28 mouse cellular contexts compared by ENCODE assay signal in genomic region chr1:173216481-173216880, GRCm38 (mm10). TPM values are rescaled to one million over a fixed set of nuclear protein-coding genes. Genes with fewer than 3 reads are reported as not detected.
A peak's percentile ranks its signal among the peaks of the same experiment; 100 is the strongest.
DNase-seq lines count a peak whose midpoint lies in the region; ATAC-seq and TF ChIP-seq lines count a peak whose summit lies in the region.
"Had no signal": no experiment of that assay in that cellular context is flagged by ENCODE, and none has a peak within 500 bp of the region (broad histone marks: within the 10 kb centered on the region; RNA-seq: fewer than 3 reads in every experiment).

No protein-coding gene starts in this region.

- no peaks in the 10 kb centered on the region for H3K36me3 ChIP-seq in G1E (replicated peaks)
- H3K36me3 ChIP-seq: embryonic facial prominence, embryonic 13.5 days; embryonic facial prominence, embryonic 15.5 days; forebrain, embryonic 10.5 days; forebrain, embryonic 12.5 days had no signal

- no peak for DNase-seq in G1E (ENCODE audit: low spot score)
- no peak for DNase-seq in adipocyte (ENCODE audit: low spot score)
- DNase-seq: adrenal gland, adult 2 months; adrenal gland, postnatal 10 days; adrenal gland, postnatal 36 days; B cell, adult 2 months; cerebellum, adult 11-12 months; cerebellum, adult 2 months; cerebellum, adult 9-10 months; cerebellum, postnatal 10 days; cerebellum, postnatal 25 days; embryo, embryonic 11 days had no signal

- no peak for TF ChIP-seq CTCF in G1E (IDR thresholded peaks at IDR 0.05; ENCODE audit: low read depth, low read length)

- ATAC-seq in G1E (ENCODE audit: extremely low read depth, insufficient number of reproducible peaks, low FRiP score, poor library complexity, severe bottlenecking): peak; percentile 75
- ATAC-seq in common myeloid progenitor, adult 5-6 weeks (replicated peaks; ENCODE audit: low read depth, poor library complexity, severe bottlenecking): 0 out of 2 replicates have a peak, but pooled peaks have one; percentile 22
- peak; percentile 70 for ATAC-seq in megakaryocyte-erythroid progenitor cell, adult 5-6 weeks (replicated peaks; ENCODE audit: low FRiP score, low TSS enrichment, poor library complexity, severe bottlenecking)
- ATAC-seq in monocyte, adult 5-6 weeks (replicated peaks; ENCODE audit: insufficient number of reproducible peaks, low FRiP score, low TSS enrichment, poor library complexity, severe bottlenecking): no peak
- ATAC-seq: activated CD4-positive, CD25-positive, alpha-beta regulatory T cell, adult 4 months; CD4-positive, CD25-positive, alpha-beta regulatory T cell, adult 4 months; forebrain, embryonic 14.5 days; forebrain, embryonic 16.5 days; Patski had no signal

- H3K4me1 ChIP-seq in G1E (ENCODE audit: insufficient read depth, low read depth, low read length): peaks cover 13% of the 10 kb centered on the region
- H3K4me1 ChIP-seq: embryonic facial prominence, embryonic 13.5 days; embryonic facial prominence, embryonic 15.5 days; forebrain, embryonic 10.5 days; forebrain, embryonic 12.5 days had no signal

- no peaks in the 10 kb centered on the region for H3K27me3 ChIP-seq in G1E (ENCODE audit: insufficient read depth, low read length)
- H3K27me3 ChIP-seq: CH12.LX; embryonic facial prominence, embryonic 13.5 days; embryonic facial prominence, embryonic 15.5 days; forebrain, embryonic 12.5 days; Patski had no signal

- 0 out of 2 replicates have a peak, but pooled peaks cover 8% of the 10 kb centered on the region for H3K9me3 ChIP-seq in G1E (replicated peaks)
- H3K9me3 ChIP-seq: embryonic facial prominence, embryonic 13.5 days; embryonic facial prominence, embryonic 15.5 days; forebrain, embryonic 10.5 days; forebrain, embryonic 12.5 days had no signal

- no peak overlapping the region for H3K4me3 ChIP-seq in G1E (ENCODE audit: low read depth, low read length)
- H3K4me3 ChIP-seq: embryonic facial prominence, embryonic 13.5 days; embryonic facial prominence, embryonic 15.5 days; erythroblast, embryonic 14.5 days; forebrain, embryonic 10.5 days; forebrain, embryonic 12.5 days had no signal

RNA-seq across cellular contexts. Expression of gene Olfr1404, which starts 4.3 kb away (rescaled TPM):
- total RNA-seq in G1E (2014; fragmentation: Nextera tagmentation) (not detected in 2 replicates), G1E (2017) (0.16 TPM in 1 of 2 replicates, not detected in the other)
- not detected in 2 replicates for polyA plus RNA-seq in G1E (2012)
- total RNA-seq in common myeloid progenitor, adult 5-6 weeks (2017): not detected in 2 replicates
- not detected in 2 replicates for total RNA-seq in megakaryocyte-erythroid progenitor cell, adult 5-6 weeks (2014; fragmentation: Nextera tagmentation)
- not detected in 2 replicates for total RNA-seq in megakaryocyte-erythroid progenitor cell, adult 5-6 weeks (2017)
- total RNA-seq in monocyte, adult 5-6 weeks (2017): not detected in 3 replicates
- total RNA-seq: adrenal gland, adult 2 months; adrenal gland, postnatal 10 days; adrenal gland, postnatal 36 days; CH12.LX had no signal
- polyA plus RNA-seq: activated CD4-positive, CD25-positive, alpha-beta regulatory T cell, adult 4 months; adrenal gland, adult 2 months; CD4-positive, CD25-positive, alpha-beta regulatory T cell, adult 4 months; cerebellum, adult 2 months; embryonic facial prominence, embryonic 11.5 days; embryonic facial prominence, embryonic 13.5 days; erythroblast, embryonic 14.5 days; forebrain, embryonic 10.5 days; forebrain, embryonic 12.5 days; forebrain, embryonic 14.5 days; forebrain, embryonic 16.5 days; frontal cortex, adult 2 months; Patski had no signal

RNA-seq across cellular contexts. Expression of gene Fcer1a, which starts 10.5 kb away (rescaled TPM):
- total RNA-seq in G1E (2014; fragmentation: Nextera tagmentation): not detected in 2 replicates
- 0.23 TPM in 1 of 2 replicates, not detected in the other for total RNA-seq in G1E (2017)
- polyA plus RNA-seq in G1E (2012): not detected in 2 replicates
- 1.7 and 5.8 TPM in 2 replicates for total RNA-seq in common myeloid progenitor, adult 5-6 weeks (2017)
- total RNA-seq in megakaryocyte-erythroid progenitor cell, adult 5-6 weeks (2014; fragmentation: Nextera tagmentation): not detected in 2 replicates
- total RNA-seq in megakaryocyte-erythroid progenitor cell, adult 5-6 weeks (2017): 2.8 TPM in 1 of 2 replicates, not detected in the other
- total RNA-seq in monocyte, adult 5-6 weeks (2017): 4.8 to 56.5 TPM (median 29.0 TPM) in 3 replicates
- total RNA-seq: adrenal gland, adult 2 months; adrenal gland, postnatal 10 days; CH12.LX had no signal
- polyA plus RNA-seq: activated CD4-positive, CD25-positive, alpha-beta regulatory T cell, adult 4 months; adrenal gland, adult 2 months; CD4-positive, CD25-positive, alpha-beta regulatory T cell, adult 4 months; cerebellum, adult 2 months; embryonic facial prominence, embryonic 11.5 days; embryonic facial prominence, embryonic 13.5 days; erythroblast, embryonic 14.5 days; forebrain, embryonic 10.5 days; forebrain, embryonic 12.5 days; forebrain, embryonic 14.5 days; forebrain, embryonic 16.5 days; frontal cortex, adult 2 months; Patski had no signal

RNA-seq across cellular contexts. Expression of gene Olfr218, which starts 18.9 kb away (rescaled TPM):
- total RNA-seq in G1E (2014; fragmentation: Nextera tagmentation): not detected in 2 replicates
- 0.11 and 0.12 TPM in 2 replicates for total RNA-seq in G1E (2017)
- polyA plus RNA-seq in G1E (2012): not detected in 2 replicates
- not detected in 2 replicates for total RNA-seq in common myeloid progenitor, adult 5-6 weeks (2017)
- not detected in 2 replicates for total RNA-seq in megakaryocyte-erythroid progenitor cell, adult 5-6 weeks (2014; fragmentation: Nextera tagmentation)
- not detected in 2 replicates for total RNA-seq in megakaryocyte-erythroid progenitor cell, adult 5-6 weeks (2017)
- not detected in 3 replicates for total RNA-seq in monocyte, adult 5-6 weeks (2017)
- total RNA-seq: adrenal gland, adult 2 months; adrenal gland, postnatal 10 days; adrenal gland, postnatal 36 days; CH12.LX had no signal
- polyA plus RNA-seq: activated CD4-positive, CD25-positive, alpha-beta regulatory T cell, adult 4 months; adrenal gland, adult 2 months; CD4-positive, CD25-positive, alpha-beta regulatory T cell, adult 4 months; cerebellum, adult 2 months; embryonic facial prominence, embryonic 11.5 days; embryonic facial prominence, embryonic 13.5 days; embryonic facial prominence, embryonic 15.5 days; erythroblast, embryonic 14.5 days; forebrain, embryonic 10.5 days; forebrain, embryonic 12.5 days; forebrain, embryonic 14.5 days; forebrain, embryonic 16.5 days; frontal cortex, adult 2 months; Patski had no signal

RNA-seq across cellular contexts. Expression of gene Olfr1406, which starts 26.0 kb away (rescaled TPM):
- total RNA-seq in G1E (2014; fragmentation: Nextera tagmentation) (not detected in 2 replicates), G1E (2017) (0.06 TPM in 1 of 2 replicates, not detected in the other)
- not detected in 2 replicates for polyA plus RNA-seq in G1E (2012)
- total RNA-seq in common myeloid progenitor, adult 5-6 weeks (2017): not detected in 2 replicates
- total RNA-seq in megakaryocyte-erythroid progenitor cell, adult 5-6 weeks (2014; fragmentation: Nextera tagmentation): not detected in 2 replicates
- not detected in 2 replicates for total RNA-seq in megakaryocyte-erythroid progenitor cell, adult 5-6 weeks (2017)
- total RNA-seq in monocyte, adult 5-6 weeks (2017): not detected in 3 replicates
- total RNA-seq: adrenal gland, adult 2 months; adrenal gland, postnatal 10 days; adrenal gland, postnatal 36 days; CH12.LX had no signal
- polyA plus RNA-seq: activated CD4-positive, CD25-positive, alpha-beta regulatory T cell, adult 4 months; adrenal gland, adult 2 months; CD4-positive, CD25-positive, alpha-beta regulatory T cell, adult 4 months; cerebellum, adult 2 months; embryonic facial prominence, embryonic 11.5 days; embryonic facial prominence, embryonic 13.5 days; erythroblast, embryonic 14.5 days; forebrain, embryonic 10.5 days; forebrain, embryonic 12.5 days; forebrain, embryonic 14.5 days; forebrain, embryonic 16.5 days; frontal cortex, adult 2 months; Patski had no signal

RNA-seq across cellular contexts. Expression of gene Olfr418, which starts 49.3 kb away (rescaled TPM):
- total RNA-seq in G1E (2014; fragmentation: Nextera tagmentation) (not detected in 2 replicates), G1E (2017) (0.17 and 0.38 TPM in 2 replicates)
- polyA plus RNA-seq in G1E (2012): not detected in 2 replicates
- total RNA-seq in common myeloid progenitor, adult 5-6 weeks (2017): not detected in 2 replicates
- not detected in 2 replicates for total RNA-seq in megakaryocyte-erythroid progenitor cell, adult 5-6 weeks (2014; fragmentation: Nextera tagmentation)
- not detected in 2 replicates for total RNA-seq in megakaryocyte-erythroid progenitor cell, adult 5-6 weeks (2017)
- not detected in 3 replicates for total RNA-seq in monocyte, adult 5-6 weeks (2017)
- total RNA-seq: adrenal gland, adult 2 months; adrenal gland, postnatal 10 days; adrenal gland, postnatal 36 days; CH12.LX had no signal
- polyA plus RNA-seq: activated CD4-positive, CD25-positive, alpha-beta regulatory T cell, adult 4 months; adrenal gland, adult 2 months; CD4-positive, CD25-positive, alpha-beta regulatory T cell, adult 4 months; cerebellum, adult 2 months; embryonic facial prominence, embryonic 11.5 days; embryonic facial prominence, embryonic 13.5 days; erythroblast, embryonic 14.5 days; forebrain, embryonic 10.5 days; forebrain, embryonic 12.5 days; forebrain, embryonic 14.5 days; forebrain, embryonic 16.5 days; frontal cortex, adult 2 months; Patski had no signal
